Mouse (Mus musculus): ENCODE data around the gene Elavl3.

GRCm38 (mm10) chr9:22049721-22050270 lies 2.0 kb downstream of the Elavl3 start:
- TF ChIP-seq CTCF (IDR thresholded peaks at IDR 0.05; ENCODE audit: control insufficient read depth, insufficient read depth, low read length) (no peak), POLR2A (IDR thresholded peaks at IDR 0.05; ENCODE audit: borderline replicate concordance, control insufficient read depth, low read depth, low read length) (no peak)
